Mouse (Mus musculus): ENCODE data around the gene Fbxl18.
A peak's percentile ranks its signal among the peaks of the same experiment; 100 is the strongest.

Gene Fbxl18

GRCm38 (mm10) chr5:142821974-142822285, 73.3 kb downstream of the Fbxl18 start:
- DNase-seq = no peak

DNA sequence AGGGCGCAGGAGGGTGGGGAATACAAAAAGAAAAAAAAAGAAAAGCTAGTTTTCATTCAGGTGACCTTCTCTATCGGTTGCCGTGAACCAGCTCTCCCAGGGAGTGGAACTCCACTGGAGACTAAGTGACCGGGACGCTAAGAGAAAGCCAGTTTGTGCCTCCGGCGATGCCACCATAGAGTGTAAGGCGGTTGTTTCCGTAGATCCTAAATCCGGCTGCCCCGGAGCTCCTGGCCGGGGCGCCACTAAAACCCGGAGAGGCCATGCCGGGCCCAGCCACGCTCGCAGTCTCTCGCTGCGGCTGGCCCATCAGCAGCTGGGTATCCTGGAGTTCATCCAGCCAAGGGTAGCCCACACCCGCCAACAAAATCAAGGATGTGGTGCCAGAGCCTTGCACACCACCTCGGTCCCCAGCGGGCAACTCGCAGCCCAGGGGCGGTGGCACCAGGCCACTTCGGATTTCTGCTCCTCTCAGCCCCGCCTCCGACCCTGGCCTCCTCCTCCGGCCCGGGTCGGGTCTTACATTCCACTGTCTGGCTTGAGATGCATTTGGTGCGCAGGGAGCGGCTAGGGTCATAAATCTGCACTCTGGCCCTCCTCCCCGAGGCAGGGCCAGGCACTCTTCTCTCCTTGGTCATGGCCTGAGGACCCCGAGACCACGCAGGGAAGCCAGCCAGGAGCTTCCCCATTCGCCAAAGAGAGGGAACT, 73.8 kb downstream of the Fbxl18 start:
- DNase-seq = peak; percentile 91

DNA sequence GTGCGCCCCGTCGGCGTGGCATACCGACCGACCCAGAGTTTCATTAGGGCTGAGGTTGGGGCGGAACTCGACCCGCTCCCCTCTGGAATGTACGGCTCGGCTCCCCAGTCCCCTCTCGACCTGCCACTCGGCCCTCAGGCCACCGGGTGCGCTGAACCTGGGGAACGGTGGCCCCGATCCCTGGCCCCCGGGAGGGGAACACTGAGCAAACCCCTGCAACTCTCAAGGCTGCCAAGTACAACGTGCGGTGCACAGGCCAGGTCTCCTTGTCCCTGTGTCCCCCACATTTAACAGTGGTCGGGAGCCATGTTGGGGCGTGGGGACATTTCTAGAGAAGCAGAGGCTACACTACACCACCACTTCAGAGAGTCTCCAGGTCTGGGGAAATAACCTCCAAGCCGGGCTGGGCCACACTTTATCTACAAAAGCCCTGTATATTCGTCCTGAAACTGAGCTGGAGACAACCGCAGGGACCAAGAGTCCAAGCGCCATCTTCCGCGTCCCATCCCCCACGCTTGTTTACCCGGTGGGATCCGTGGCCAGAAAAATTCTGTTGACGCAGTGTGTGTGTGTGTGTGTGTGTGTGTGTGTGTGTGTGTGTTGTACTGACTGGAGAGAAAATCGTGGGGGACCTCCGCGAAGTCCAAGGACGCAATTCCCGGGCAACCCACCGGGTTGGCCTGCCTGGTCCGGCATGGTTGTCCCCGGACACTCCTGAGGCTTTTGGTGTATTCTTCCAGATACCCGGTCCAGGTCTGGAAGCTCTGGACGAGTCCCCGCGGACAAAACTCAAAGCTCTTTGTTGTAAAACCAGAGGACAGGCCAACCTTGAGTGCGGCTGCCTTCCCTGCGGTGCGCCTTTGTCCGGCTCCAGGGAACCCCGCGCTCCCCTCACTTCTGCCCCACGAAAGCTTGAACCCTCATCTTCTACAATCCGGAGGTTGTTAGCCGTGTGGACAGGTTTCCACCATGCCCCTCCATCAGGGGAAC, 74.7 kb downstream of the Fbxl18 start:
- DNase-seq = peak; percentile 79

GRCm38 (mm10) chr5:142819385-142820275, 75.6 kb downstream of the Fbxl18 start:
- DNase-seq = peak; percentile 86

- peak; percentile 82 for DNase-seq
Observed at GRCm38 (mm10) chr5:142818435-142819360, 76.5 kb downstream of the Fbxl18 start.

GRCm38 (mm10) chr5:142817524-142818434, 77.4 kb downstream of the Fbxl18 start, which contains the start of gene Tnrc18:
Tnrc18 (minus strand) TSS chr5:142817662.
- DNase-seq = peak; percentile 99
